Mouse (Mus musculus) embryonic facial prominence, embryonic 10.5 days (tissue): ENCODE results near the gene Zmynd15. TPM values are rescaled to one million over a fixed set of nuclear protein-coding genes. Genes with fewer than 3 reads are reported as not detected.

ENCODE experiments used
- DNase-seq: peaks from one replicate; pipeline ENCODE4 v3.0.0-alpha.2; 2017; ENCODE audit warnings: low spot score
- H3K27ac ChIP-seq: fragments of 300-500 bp; sonication (generic); replicated peaks from 2 replicates; pipeline ENCODE4 v1.5.1; 2016; ENCODE audit warnings: mild to moderate bottlenecking
- H3K27me3 ChIP-seq: fragments of 300-500 bp; sonication (generic); replicated peaks from 2 replicates; pipeline ENCODE4 v1.6.1; 2016; ENCODE audit warnings: low read depth, mild to moderate bottlenecking; ENCODE audit not compliant: poor library complexity, severe bottlenecking
- H3K36me3 ChIP-seq: fragments of 300-500 bp; sonication (generic); replicated peaks from 2 replicates; pipeline ENCODE4 v1.6.1; 2016; ENCODE audit warnings: mild to moderate bottlenecking, moderate library complexity
- H3K4me1 ChIP-seq: fragments of 300-500 bp; sonication (generic); 2 replicates; pipeline ENCODE4 v1.6.1; 2016
- H3K4me3 ChIP-seq: fragments of 300-500 bp; sonication (generic); 2 replicates; pipeline ENCODE4 v1.5.1; 2016; ENCODE audit warnings: mild to moderate bottlenecking, moderate library complexity
- H3K9me3 ChIP-seq: fragments of 300-500 bp; sonication (generic); 2 replicates; pipeline ENCODE4 v1.6.1; 2016; ENCODE audit warnings: mild to moderate bottlenecking
- WGBS: fragments of 180-500 bp; shearing (Covaris S2); methylation state at CpG from one replicate; pipeline ENCODE4 v1.1.7; 2016; 5-methylcytosine and 5-hydroxymethylcytosine counted together
- microRNA-seq: library from miRNA; unstranded; fragments of <30 nt; microRNA quantifications from one replicate; pipeline ENCODE4, GENCODE M21; 2017
- polyA plus RNA-seq: library from polyadenylated mRNA; unstranded; fragments of >200 nt; fragmentation: Nextera tagmentation; extraction: Ambion mirVana; gene quantifications from 2 replicates; pipeline ENCODE4 v1.2.1, GENCODE M21; 2016

Gene Zmynd15
- polyA plus RNA-seq, 1 experiment from 2014 or later: 0.16 TPM

DNA sequence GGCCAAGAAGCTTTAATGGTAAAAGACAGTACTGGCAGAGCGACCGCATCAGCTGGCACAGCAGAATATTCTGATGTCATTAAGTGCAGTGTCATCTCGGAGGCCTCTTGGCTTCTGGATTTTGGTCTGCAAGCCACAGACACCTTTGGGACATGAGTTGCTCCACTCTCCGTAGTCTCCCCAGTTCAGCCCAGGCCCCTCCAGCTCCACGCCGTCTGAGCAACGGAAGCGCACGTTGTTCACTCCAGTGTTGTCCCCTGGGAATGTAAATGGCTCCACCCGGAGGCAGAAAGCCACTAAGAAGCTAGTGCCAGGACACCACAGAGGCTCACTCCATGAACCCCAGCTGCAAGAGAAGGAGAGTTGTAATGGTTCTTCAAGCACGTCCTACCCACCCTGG lies 54.3 kb downstream of the Zmynd15 start:
- Histone ChIP-seq H3K36me3 (no peaks in the 10 kb centered on the region), H3K27me3 (peaks cover 20% of the 10 kb centered on the region), H3K27ac (0 out of 2 replicates have a peak overlapping the region, but pooled peaks have one; percentile 14), H3K4me3 (0 out of 2 replicates have a peak overlapping the region, but pooled peaks have one; percentile 13), H3K4me1 (peaks cover 35% of the 10 kb centered on the region), H3K9me3 (no peaks in the 10 kb centered on the region)
- 58% methylated on average over 11 of the region's 11 CpGs for WGBS
- no peak for DNase-seq

DNA sequence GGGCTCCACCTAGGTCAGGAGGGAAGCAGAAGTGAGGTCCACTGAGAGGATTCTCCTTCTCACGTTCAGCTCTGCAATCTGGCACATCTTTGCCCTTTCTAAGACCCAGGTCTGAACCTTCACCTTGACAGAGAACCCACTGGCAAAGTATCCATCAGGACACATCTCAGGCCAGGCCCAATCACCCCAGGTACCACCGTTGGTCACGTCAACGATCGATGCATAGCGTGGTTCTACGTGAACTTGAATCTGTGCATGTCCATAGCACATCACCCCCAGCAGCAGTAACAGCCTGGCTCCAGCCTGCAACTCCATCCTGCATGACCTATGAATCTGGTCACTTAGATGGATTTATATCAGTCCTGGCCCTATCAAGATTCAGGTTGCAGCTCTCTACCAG lies 55.1 kb downstream of the Zmynd15 start, which contains the start of gene Vmo1:
Vmo1 (minus strand) TSS at position 329 of the 400 bp plus-strand sequence.
- DNase-seq: no peak
- Histone ChIP-seq H3K27ac (0 out of 2 replicates have a peak within 1 kb of the TSS, but pooled peaks have one; percentile 14), H3K36me3 (no peaks in the 10 kb centered on the region), H3K27me3 (peaks cover 20% of the 10 kb centered on the region), H3K9me3 (no peaks in the 10 kb centered on the region), H3K4me3 (0 out of 2 replicates have a peak within 1 kb of the TSS, but pooled peaks have one; percentile 13), H3K4me1 (peaks cover 37% of the 10 kb centered on the region)
- 93% methylated on average over 7 of the region's 7 CpGs for WGBS

Small RNAs within 50 kb of the gene (microRNA-seq; reads per million reads assigned to microRNA genes)
- not detected for gene Mir7115

Other genes with a start within 250 kb of the Zmynd15 start
- gene Slc16a11, start 246.7 kb upstream of the Zmynd15 start, polyA plus RNA-seq: 0.72 and 1.2 TPM in 2 replicates
- gene Slc16a13, start 238.4 kb upstream of the Zmynd15 start, polyA plus RNA-seq: 11.6 and 11.7 TPM in 2 replicates
- 5.0 and 7.2 TPM in 2 replicates for gene Bcl6b, start 229.6 kb upstream of the Zmynd15 start, polyA plus RNA-seq
- gene 0610010K14Rik, start 221.5 kb upstream of the Zmynd15 start, polyA plus RNA-seq: 210 and 215 TPM in 2 replicates
- gene Gm21988, start 219.6 kb upstream of the Zmynd15 start, polyA plus RNA-seq: 7.9 and 10.7 TPM in 2 replicates
- 96.4 and 106 TPM in 2 replicates for gene Rnasek, start 219.6 kb upstream of the Zmynd15 start, polyA plus RNA-seq
- 2.7 and 3.9 TPM in 2 replicates for gene Alox12, start 204.1 kb upstream of the Zmynd15 start, polyA plus RNA-seq
- not detected in 2 replicates for gene Alox12e, start 136.8 kb upstream of the Zmynd15 start, polyA plus RNA-seq
- gene Alox15, start 107.4 kb upstream of the Zmynd15 start, polyA plus RNA-seq: 0.11 and 0.29 TPM in 2 replicates
- gene Pelp1, start 49.4 kb upstream of the Zmynd15 start, polyA plus RNA-seq: 60.7 and 62.0 TPM in 2 replicates
- 28.4 and 29.4 TPM in 2 replicates for gene Arrb2, start 26.8 kb upstream of the Zmynd15 start, polyA plus RNA-seq
- gene Med11, start 7.5 kb upstream of the Zmynd15 start, polyA plus RNA-seq: 44.1 TPM in 2 replicates
- gene Cxcl16, start 551 bp downstream of the Zmynd15 start, polyA plus RNA-seq: 0.39 and 0.65 TPM in 2 replicates
- gene Tm4sf5, start 45.8 kb downstream of the Zmynd15 start, polyA plus RNA-seq: 0.35 and 0.77 TPM in 2 replicates
- not detected in 2 replicates for gene Vmo1, start 55.2 kb downstream of the Zmynd15 start, polyA plus RNA-seq
- 0.43 and 0.44 TPM in 2 replicates for gene Gltpd2, start 59.8 kb downstream of the Zmynd15 start, polyA plus RNA-seq
- 1,123 and 1,132 TPM in 2 replicates for gene Psmb6, start 65.9 kb downstream of the Zmynd15 start, polyA plus RNA-seq
- not detected in 2 replicates for gene Gm40193, start 73.5 kb downstream of the Zmynd15 start, polyA plus RNA-seq
- 3.2 and 3.7 TPM in 2 replicates for gene Pld2, start 80.6 kb downstream of the Zmynd15 start, polyA plus RNA-seq
- 14.6 and 15.2 TPM in 2 replicates for gene Mink1, start 103.4 kb downstream of the Zmynd15 start, polyA plus RNA-seq
- not detected in 2 replicates for gene 4930544D05Rik, start 156.4 kb downstream of the Zmynd15 start, polyA plus RNA-seq
- not detected in 2 replicates for gene Chrne, start 159.8 kb downstream of the Zmynd15 start, polyA plus RNA-seq
- 0.26 and 0.76 TPM in 2 replicates for gene Gp1ba, start 179.7 kb downstream of the Zmynd15 start, polyA plus RNA-seq
- gene Rnf167, start 187.8 kb downstream of the Zmynd15 start, polyA plus RNA-seq: 89.7 and 91.9 TPM in 2 replicates
- 135 and 137 TPM in 2 replicates for gene Slc25a11, start 188.0 kb downstream of the Zmynd15 start, polyA plus RNA-seq
- 2,153 and 2,165 TPM in 2 replicates for gene Pfn1, start 195.2 kb downstream of the Zmynd15 start, polyA plus RNA-seq
- 72.9 and 88.4 TPM in 2 replicates for gene Eno3, start 197.8 kb downstream of the Zmynd15 start, polyA plus RNA-seq
- 181 and 185 TPM in 2 replicates for gene Spag7, start 210.0 kb downstream of the Zmynd15 start, polyA plus RNA-seq
- 10.5 and 10.9 TPM in 2 replicates for gene Camta2, start 228.7 kb downstream of the Zmynd15 start, polyA plus RNA-seq
- 0.69 and 0.99 TPM in 2 replicates for gene Inca1, start 240.7 kb downstream of the Zmynd15 start, polyA plus RNA-seq
- 1.6 and 2.0 TPM in 2 replicates for gene Kif1c, start 241.1 kb downstream of the Zmynd15 start, polyA plus RNA-seq